Mouse (Mus musculus) forebrain, embryonic 11.5 days (tissue): ENCODE measurements around the gene Gnao1. TPM values are rescaled to one million over a fixed set of nuclear protein-coding genes. Genes with fewer than 3 reads are reported as not detected.

Experiments
- ATAC-seq: fragments of 200-750 bp; cut with Nextera tagmentation; replicated peaks from 2 replicates; pipeline ENCODE4 v1.8.0; 2017; ENCODE audit warnings: moderate TSS enrichment; ENCODE audit not compliant: low FRiP score
- DNase-seq: peaks from one replicate; pipeline ENCODE4 v3.0.0-alpha.2; 2017; ENCODE audit warnings: low spot score
- H3K27ac ChIP-seq: fragments of 300-500 bp; sonication (generic); 2 replicates; pipeline ENCODE4 v1.5.1; 2014; ENCODE audit warnings: low read depth, low read length
- H3K27me3 ChIP-seq: fragments of 300-500 bp; sonication (generic); 2 replicates; pipeline ENCODE4 v1.6.1; 2014; ENCODE audit warnings: mild to moderate bottlenecking, low read length, mixed read lengths; ENCODE audit not compliant: control insufficient read depth, insufficient read depth
- H3K36me3 ChIP-seq: fragments of 300-500 bp; sonication (generic); 2 replicates; pipeline ENCODE4 v1.6.1; 2014; ENCODE audit warnings: mild to moderate bottlenecking, low read length, moderate library complexity, mixed read lengths; ENCODE audit not compliant: control insufficient read depth, insufficient read depth
- H3K4me1 ChIP-seq: fragments of 300-500 bp; sonication (generic); replicated peaks from 2 replicates; pipeline ENCODE4 v1.6.1; 2014; ENCODE audit warnings: low read length, mixed read lengths; ENCODE audit not compliant: control insufficient read depth, insufficient read depth
- H3K4me2 ChIP-seq: fragments of 300-500 bp; sonication (generic); 2 replicates; pipeline ENCODE4 v1.6.1; 2014; ENCODE audit warnings: low read depth, mild to moderate bottlenecking, low read length, moderate library complexity, mixed read lengths; ENCODE audit not compliant: severe bottlenecking
- H3K4me3 ChIP-seq: fragments of 300-500 bp; sonication (generic); 2 replicates; pipeline ENCODE4 v1.5.1; 2014; ENCODE audit warnings: low read depth, low read length
- H3K9ac ChIP-seq: fragments of 300-500 bp; sonication (generic); 2 replicates; pipeline ENCODE4 v1.6.1; 2014; ENCODE audit warnings: low read length
- H3K9me3 ChIP-seq: fragments of 300-500 bp; sonication (generic); 2 replicates; pipeline ENCODE4 v1.6.1; 2016; ENCODE audit warnings: low read length, mixed read lengths; ENCODE audit not compliant: control insufficient read depth
- WGBS: fragments of 180-500 bp; shearing (Covaris S2); extraction: QIAGEN DNeasy Blood & Tissue Kit; methylation state at CpG from one replicate; pipeline ENCODE4 v1.1.7; 2014; 5-methylcytosine and 5-hydroxymethylcytosine counted together
- polyA plus RNA-seq: library from polyadenylated mRNA; unstranded; fragments of >200 nt; fragmentation: Nextera tagmentation; extraction: Ambion mirVana; gene quantifications from 2 replicates; pipeline ENCODE4 v1.2.1, GENCODE M21; 2014

The Gnao1 gene
- polyA plus RNA-seq, 1 experiment from 2014 or later = 45.5 TPM

DNA sequence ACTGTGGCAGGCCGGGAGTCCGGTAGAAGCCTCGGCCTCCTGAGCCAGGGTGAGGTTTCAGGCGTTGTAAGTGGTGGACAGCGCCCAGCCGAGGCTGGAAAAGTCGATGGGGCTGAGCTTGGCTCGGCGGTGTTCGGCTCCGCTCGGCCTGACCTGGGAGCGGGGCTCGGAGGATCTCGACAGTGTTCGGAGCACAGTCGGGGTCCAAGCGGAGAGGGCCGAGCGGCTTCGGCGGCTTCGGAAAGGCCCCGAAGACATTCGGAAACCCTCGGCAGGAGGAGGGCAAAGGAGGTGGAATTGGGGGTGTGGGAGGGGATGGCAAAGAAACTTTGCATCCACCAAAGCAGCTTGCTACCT is 3.6 kb downstream of the Gnao1 start:
- Histone ChIP-seq H3K4me2 (peak overlapping the region; percentile 88), H3K36me3 (no peaks in the 10 kb centered on the region), H3K4me3 (peak overlapping the region; percentile 71), H3K9me3 (no peaks in the 10 kb centered on the region), H3K27ac (peak overlapping the region; percentile 66; the same call in 1 of the 2 replicates), H3K4me1 (peaks cover 12% of the 10 kb centered on the region; the same call in 1 of the 2 replicates), H3K27me3 (no peaks in the 10 kb centered on the region), H3K9ac (peak overlapping the region; percentile 88)
- peak; percentile 95 for DNase-seq
- under 1% methylated on average over 26 of the region's 26 CpGs for WGBS
- peak; percentile 82 for ATAC-seq

DNA sequence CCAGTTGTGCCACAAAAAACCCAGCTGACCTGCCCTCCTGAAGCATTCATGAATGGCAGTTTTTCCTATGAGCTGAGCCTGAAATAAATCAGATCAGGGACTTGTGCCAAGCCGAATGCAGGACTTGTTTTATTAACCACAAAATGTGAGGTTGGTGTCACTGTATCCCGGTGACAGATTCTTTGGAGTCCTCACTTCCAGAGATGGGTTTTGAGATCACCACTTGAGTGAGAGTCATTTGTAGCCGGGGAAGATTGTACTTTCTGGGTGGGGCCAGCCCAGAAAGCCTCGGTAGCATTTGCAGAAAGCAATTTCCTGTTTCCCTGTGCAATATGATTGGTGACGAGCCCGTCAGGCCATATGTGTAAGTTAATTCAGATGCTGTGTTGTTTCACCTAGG is 4.5 kb downstream of the Gnao1 start:
- Histone ChIP-seq H3K9ac (no peak overlapping the region; the same call in 1 of the 2 replicates), H3K27me3 (no peaks in the 10 kb centered on the region), H3K36me3 (no peaks in the 10 kb centered on the region), H3K4me3 (no peak overlapping the region), H3K4me2 (no peak overlapping the region), H3K27ac (no peak overlapping the region), H3K9me3 (no peaks in the 10 kb centered on the region), H3K4me1 (peaks cover 12% of the 10 kb centered on the region; the same call in 1 of the 2 replicates)
- ATAC-seq (no peak), DNase-seq (no peak)
- WGBS = 82% methylated on average over 6 of the region's 6 CpGs

DNA sequence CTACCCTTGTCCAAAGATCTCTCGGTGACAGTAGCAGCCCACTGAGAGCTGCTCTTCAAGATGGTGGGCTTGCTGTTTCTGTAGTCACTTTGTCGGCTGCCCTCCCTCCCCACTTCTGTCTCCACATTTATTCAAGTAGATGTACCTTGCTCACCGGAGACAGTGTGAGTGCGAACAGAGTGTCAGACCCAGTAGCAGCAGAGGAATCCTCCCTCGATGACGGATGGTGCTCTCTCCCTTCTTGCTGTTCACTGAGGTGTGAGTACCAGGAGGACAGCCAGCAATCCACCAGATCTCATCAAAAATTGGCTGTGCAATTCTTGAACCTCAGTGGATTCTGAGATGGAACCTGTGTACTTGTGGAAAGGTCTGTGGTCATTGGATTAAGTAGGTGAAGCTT is 6.5 kb downstream of the Gnao1 start:
- Histone ChIP-seq H3K4me1 (peaks cover 9% of the 10 kb centered on the region; the same call in 1 of the 2 replicates), H3K27me3 (no peaks in the 10 kb centered on the region), H3K4me2 (no peak overlapping the region), H3K9me3 (no peaks in the 10 kb centered on the region), H3K4me3 (no peak overlapping the region), H3K27ac (no peak overlapping the region), H3K36me3 (no peaks in the 10 kb centered on the region), H3K9ac (no peak overlapping the region)
- DNase-seq (no peak), ATAC-seq (no peak)
- WGBS = 93% methylated on average over 6 of the region's 6 CpGs

DNA sequence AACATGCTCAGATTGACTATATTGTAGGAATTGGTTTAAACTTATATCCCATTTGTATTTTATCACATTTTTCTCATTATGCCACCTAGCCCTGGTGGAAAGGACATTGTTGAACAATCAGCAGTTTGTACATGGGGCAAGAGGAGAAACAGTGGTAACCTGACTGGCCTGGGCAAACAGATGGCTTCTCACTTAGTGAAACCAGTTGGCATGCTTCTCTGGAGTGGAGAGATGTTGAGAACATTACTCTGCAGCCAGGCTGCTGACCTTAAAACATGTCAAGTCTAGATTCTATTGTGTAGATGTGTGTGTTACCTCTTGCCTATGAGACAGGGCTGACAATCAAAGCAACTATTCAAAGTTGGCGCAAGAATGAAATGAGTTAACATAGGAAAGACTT is 7.6 kb downstream of the Gnao1 start:
- Histone ChIP-seq H3K9ac (no peak overlapping the region), H3K36me3 (no peaks in the 10 kb centered on the region), H3K4me3 (no peak overlapping the region), H3K27ac (no peak overlapping the region), H3K4me2 (no peak overlapping the region), H3K27me3 (no peaks in the 10 kb centered on the region), H3K9me3 (no peaks in the 10 kb centered on the region), H3K4me1 (peaks cover 6% of the 10 kb centered on the region; the same call in 1 of the 2 replicates)
- DNase-seq (no peak), ATAC-seq (no peak)
- 94% methylated on average over 1 of the region's 1 CpGs for WGBS

DNA sequence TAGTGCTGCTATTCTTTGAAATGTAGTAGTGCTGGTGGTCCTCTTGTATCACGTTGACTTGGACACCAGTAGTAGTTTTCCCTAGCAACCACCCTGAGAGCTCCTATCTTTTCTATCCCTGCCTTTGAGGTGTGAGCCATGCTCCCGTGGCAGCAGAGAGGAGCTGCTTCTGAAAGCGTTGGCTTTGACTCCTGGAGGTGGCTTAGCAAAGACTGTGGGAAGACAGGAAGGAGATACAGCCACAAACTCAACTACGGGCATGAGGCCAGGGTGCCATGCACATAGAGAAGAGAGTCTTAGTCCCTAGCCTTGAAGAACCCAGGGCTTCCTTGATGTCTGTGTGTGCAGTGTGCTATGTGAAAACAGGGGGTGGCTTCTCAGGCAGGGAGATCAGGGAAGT is 10.2 kb downstream of the Gnao1 start:
- Histone ChIP-seq H3K4me2 (no peak overlapping the region), H3K4me3 (no peak overlapping the region), H3K36me3 (no peaks in the 10 kb centered on the region; the same call in 1 of the 2 replicates), H3K27ac (no peak overlapping the region), H3K9ac (no peak overlapping the region), H3K9me3 (no peaks in the 10 kb centered on the region), H3K27me3 (no peaks in the 10 kb centered on the region), H3K4me1 (no peaks in the 10 kb centered on the region)
- ATAC-seq = no peak
- 89% methylated on average over 4 of the region's 4 CpGs for WGBS
- no peak for DNase-seq

DNA sequence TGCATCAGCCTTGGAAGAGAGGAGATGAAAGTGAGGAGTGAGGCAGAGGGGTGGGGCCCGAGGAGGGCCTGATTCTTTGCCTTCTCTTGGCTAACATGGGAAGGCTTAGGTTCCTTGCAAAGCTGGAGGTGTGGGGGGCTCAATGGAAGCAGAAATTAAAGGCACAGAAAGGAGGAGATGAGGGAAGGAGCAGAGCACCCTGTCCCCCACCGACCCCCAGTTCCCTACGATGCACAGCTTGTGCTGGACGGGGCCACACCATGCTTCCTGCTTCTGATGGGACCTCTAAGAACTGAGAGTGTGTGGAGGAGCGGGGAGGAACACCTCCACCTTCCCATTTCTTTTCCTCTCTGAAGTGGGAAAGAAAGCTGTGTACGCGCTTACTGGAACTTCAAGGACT is 11.6 kb downstream of the Gnao1 start:
- no peak overlapping the region for H3K9ac ChIP-seq
- no peaks in the 10 kb centered on the region for H3K27me3 ChIP-seq
- no peaks in the 10 kb centered on the region for H3K4me1 ChIP-seq
- no peak overlapping the region for H3K4me2 ChIP-seq
- WGBS = 88% methylated on average over 7 of the region's 7 CpGs
- ATAC-seq (no peak), DNase-seq (no peak)
- no peaks in the 10 kb centered on the region; the same call in 1 of the 2 replicates for H3K36me3 ChIP-seq
- no peaks in the 10 kb centered on the region for H3K9me3 ChIP-seq
- no peak overlapping the region for H3K4me3 ChIP-seq
- H3K27ac ChIP-seq = no peak overlapping the region

DNA sequence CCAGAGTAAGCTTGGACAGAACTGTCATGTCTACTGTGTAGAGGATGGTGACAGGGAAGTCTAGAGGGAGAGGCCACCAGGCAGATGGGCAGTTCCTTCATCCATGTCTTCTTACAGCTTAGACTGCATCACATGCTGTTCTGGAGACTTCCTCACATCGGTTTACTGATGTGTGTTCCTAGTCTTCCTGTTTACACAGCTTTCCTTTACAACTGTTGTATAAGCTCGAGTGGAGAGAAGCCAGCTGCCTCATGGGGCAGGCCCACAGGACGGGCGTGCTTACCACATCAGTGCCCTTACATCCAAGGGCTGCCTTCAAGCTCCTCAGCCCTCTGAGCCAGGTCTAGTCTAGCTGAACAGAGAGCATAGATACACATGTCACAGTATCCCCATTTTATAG is 15.6 kb downstream of the Gnao1 start:
- H3K27ac ChIP-seq = no peak overlapping the region
- 82% methylated on average over 4 of the region's 4 CpGs for WGBS
- no peak for DNase-seq

DNA sequence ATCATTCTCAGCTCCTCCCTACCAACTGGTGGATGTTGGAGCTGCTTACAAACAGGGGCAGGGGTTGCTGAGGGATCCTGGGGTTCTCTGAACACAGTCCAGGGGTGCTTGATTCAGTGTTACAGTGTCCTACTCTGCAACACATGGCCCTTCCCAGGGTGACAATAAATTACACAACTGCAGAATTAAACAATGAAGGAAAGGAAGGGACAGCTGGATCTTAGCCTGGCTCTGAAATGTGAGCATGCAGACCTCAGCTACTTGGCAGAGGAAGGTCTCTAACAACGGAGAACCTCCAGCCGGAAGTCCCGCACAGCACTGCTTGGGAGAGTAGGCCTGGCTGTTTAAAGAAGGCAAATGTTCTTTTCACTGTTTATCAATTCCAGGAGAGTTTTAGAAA is 20.9 kb downstream of the Gnao1 start:
- no peak for ATAC-seq

More for the DNA sequence above, 15.6 kb downstream of the Gnao1 start:
- Histone ChIP-seq H3K9ac (no peak overlapping the region), H3K27me3 (no peaks in the 10 kb centered on the region), H3K36me3 (no peaks in the 10 kb centered on the region; the same call in 1 of the 2 replicates), H3K4me1 (no peaks in the 10 kb centered on the region), H3K9me3 (no peaks in the 10 kb centered on the region), H3K4me3 (no peak overlapping the region), H3K4me2 (no peak overlapping the region)
- no peak for ATAC-seq

DNA sequence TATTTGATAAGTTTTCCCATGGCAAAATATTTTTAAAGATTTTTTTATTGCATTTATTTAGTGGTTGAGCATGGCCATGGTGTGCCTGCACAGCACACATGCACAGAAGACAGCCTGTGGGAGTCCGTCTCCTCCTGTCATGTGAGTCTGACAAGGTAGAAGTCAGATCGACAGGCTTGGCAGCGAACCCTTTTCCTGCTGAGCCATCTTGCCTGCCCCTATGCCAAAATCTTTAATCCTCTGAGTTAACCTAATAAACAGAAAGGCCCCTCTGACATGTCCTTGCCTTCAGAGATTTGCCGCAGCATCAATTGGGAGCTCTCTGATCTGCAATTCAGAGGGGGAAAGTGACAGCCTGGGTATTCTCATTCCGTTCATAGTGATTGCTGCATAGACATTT is 26.0 kb downstream of the Gnao1 start:
- Histone ChIP-seq H3K4me3 (no peak overlapping the region), H3K9me3 (no peaks in the 10 kb centered on the region), H3K4me2 (no peak overlapping the region), H3K36me3 (no peaks in the 10 kb centered on the region), H3K27ac (no peak overlapping the region), H3K27me3 (no peaks in the 10 kb centered on the region), H3K9ac (no peak overlapping the region), H3K4me1 (peaks cover 9% of the 10 kb centered on the region; the same call in 1 of the 2 replicates)
- ATAC-seq (no peak), DNase-seq (no peak)
- 67% methylated on average over 5 of the region's 5 CpGs for WGBS

More for the DNA sequence above, 20.9 kb downstream of the Gnao1 start:
- no peak overlapping the region for H3K4me3 ChIP-seq
- no peaks in the 10 kb centered on the region for H3K27me3 ChIP-seq
- DNase-seq = no peak
- H3K4me1 ChIP-seq = no peaks in the 10 kb centered on the region
- no peak overlapping the region for H3K9ac ChIP-seq
- no peak overlapping the region for H3K4me2 ChIP-seq
- H3K36me3 ChIP-seq = no peaks in the 10 kb centered on the region; the same call in 1 of the 2 replicates
- H3K27ac ChIP-seq = no peak overlapping the region
- WGBS = 89% methylated on average over 3 of the region's 3 CpGs
- no peaks in the 10 kb centered on the region for H3K9me3 ChIP-seq
